Mouse (Mus musculus) stomach, postnatal 0 days (tissue): Measurements from ENCODE around the gene Mbnl2. TPM values are rescaled to one million over a fixed set of nuclear protein-coding genes. Genes with fewer than 3 reads are reported as not detected.

ENCODE experiments used
- ATAC-seq: fragments of 200-750 bp; cut with Nextera tagmentation; 2 replicates; pipeline ENCODE4 v1.8.0; 2017; ENCODE audit not compliant: low FRiP score, low TSS enrichment
- DNase-seq: peaks from one replicate; pipeline ENCODE4 v3.0.0-alpha.2; 2016; ENCODE audit warnings: low spot score
- H3K27ac ChIP-seq: fragments of 300-500 bp; sonication (generic); replicated peaks from 2 replicates; pipeline ENCODE4 v1.5.1; 2014; ENCODE audit warnings: mild to moderate bottlenecking, control low read depth
- H3K27me3 ChIP-seq: fragments of 300-500 bp; sonication (generic); 2 replicates; pipeline ENCODE4 v1.6.1; 2014; ENCODE audit warnings: low read length; ENCODE audit not compliant: control insufficient read depth, insufficient read depth
- H3K36me3 ChIP-seq: fragments of 300-500 bp; sonication (generic); 2 replicates; pipeline ENCODE4 v1.6.1; 2014; ENCODE audit warnings: low read length, mixed read lengths; ENCODE audit not compliant: control insufficient read depth, insufficient read depth
- H3K4me1 ChIP-seq: fragments of 300-500 bp; sonication (generic); replicated peaks from 2 replicates; pipeline ENCODE4 v1.6.1; 2014; ENCODE audit warnings: antibody characterized with exemption; ENCODE audit not compliant: control insufficient read depth, insufficient read depth
- H3K4me2 ChIP-seq: fragments of 300-500 bp; sonication (generic); replicated peaks from 2 replicates; pipeline ENCODE4 v1.6.1; 2014; ENCODE audit warnings: low read depth, mild to moderate bottlenecking, control low read depth, moderate library complexity
- H3K4me3 ChIP-seq: fragments of 300-500 bp; sonication (generic); 2 replicates; pipeline ENCODE4 v1.5.1; 2014; ENCODE audit warnings: low read depth, low read length, control low read depth
- H3K9ac ChIP-seq: fragments of 300-500 bp; sonication (generic); 2 replicates; pipeline ENCODE4 v1.6.1; 2014; ENCODE audit warnings: mild to moderate bottlenecking, low read length, control low read depth, mixed read lengths
- H3K9me3 ChIP-seq: fragments of 300-500 bp; sonication (generic); 2 replicates; pipeline ENCODE4 v1.6.1; 2016; ENCODE audit warnings: low read length; ENCODE audit not compliant: control insufficient read depth
- CTCF ChIP-seq: IDR thresholded peaks from 2 replicates; pipeline ENCODE4 v1.5.1; 2016; ENCODE audit warnings: antibody characterized with exemption, low read depth, mild to moderate bottlenecking, moderate library complexity
- EP300 ChIP-seq: optimal IDR thresholded peaks from 2 replicates; pipeline ENCODE3; 2016; ENCODE audit warnings: antibody characterized with exemption
- WGBS: fragments of 180-500 bp; shearing (Covaris S2); extraction: QIAGEN DNeasy Blood & Tissue Kit; methylation state at CpG from one replicate; pipeline ENCODE4 v1.1.7; 2014; 5-methylcytosine and 5-hydroxymethylcytosine counted together
- polyA plus RNA-seq: library from polyadenylated mRNA; unstranded; fragments of >200 nt; fragmentation: Nextera tagmentation; extraction: Ambion mirVana; gene quantifications from 2 replicates; pipeline ENCODE4 v1.2.1, GENCODE M21; 2015

Gene Mbnl2
- polyA plus RNA-seq, 1 experiment from 2014 or later = 104 TPM

- no peak overlapping the region for H3K4me3 ChIP-seq
- H3K4me2 ChIP-seq = no peak overlapping the region
- H3K27me3 ChIP-seq = no peaks in the 10 kb centered on the region
- no peaks in the 10 kb centered on the region for H3K4me1 ChIP-seq
- DNase-seq (no peak), ATAC-seq (no peak)
- H3K36me3 ChIP-seq = no peaks in the 10 kb centered on the region
- no peak overlapping the region for H3K9ac ChIP-seq
- no peak for TF ChIP-seq CTCF
- TF ChIP-seq EP300 = no peak
- H3K27ac ChIP-seq = no peak overlapping the region
- no peaks in the 10 kb centered on the region for H3K9me3 ChIP-seq
- 62% methylated on average over 8 of the region's 8 CpGs for WGBS
These were observed 30.3 kb upstream of the Mbnl2 start for GRCm38 (mm10) chr14:120245081-120245705.

GRCm38 (mm10) chr14:120253331-120253730 is 22.1 kb upstream of the Mbnl2 start:
- Histone ChIP-seq H3K9ac (no peak overlapping the region), H3K27me3 (no peaks in the 10 kb centered on the region), H3K4me3 (no peak overlapping the region), H3K4me2 (no peak overlapping the region), H3K27ac (no peak overlapping the region), H3K4me1 (no peaks in the 10 kb centered on the region), H3K36me3 (no peaks in the 10 kb centered on the region), H3K9me3 (no peaks in the 10 kb centered on the region)
- no peak for ATAC-seq
- DNase-seq = no peak
- 77% methylated on average over 7 of the region's 7 CpGs for WGBS
- TF ChIP-seq CTCF (no peak), EP300 (no peak)

GRCm38 (mm10) chr14:120256146-120256545 is 19.3 kb upstream of the Mbnl2 start:
- Histone ChIP-seq H3K27me3 (no peaks in the 10 kb centered on the region), H3K9ac (no peak overlapping the region), H3K27ac (no peak overlapping the region; the same call in 1 of the 2 replicates), H3K36me3 (no peaks in the 10 kb centered on the region), H3K4me3 (no peak overlapping the region), H3K4me1 (no peaks in the 10 kb centered on the region), H3K9me3 (no peaks in the 10 kb centered on the region), H3K4me2 (no peak overlapping the region)
- DNase-seq = no peak
- no peak for TF ChIP-seq EP300
- TF ChIP-seq CTCF = peak; percentile 68
- ATAC-seq = peak; percentile 10; the same call in 1 of the 2 replicates
- 69% methylated on average over 2 of the region's 2 CpGs for WGBS

- peak; percentile 63; the same call in 1 of the 2 replicates for ATAC-seq
- H3K27me3 ChIP-seq = no peaks in the 10 kb centered on the region
These were observed 18.7 kb upstream of the Mbnl2 start for GRCm38 (mm10) chr14:120256623-120257384.

GRCm38 (mm10) chr14:120257483-120257882 is 18.0 kb upstream of the Mbnl2 start:
- Histone ChIP-seq H3K27ac (no peak overlapping the region), H3K4me3 (no peak overlapping the region)
- no peak for DNase-seq

More at GRCm38 (mm10) chr14:120256623-120257384, 18.7 kb upstream of the Mbnl2 start:
- H3K4me1 ChIP-seq = no peaks in the 10 kb centered on the region
- H3K36me3 ChIP-seq = no peaks in the 10 kb centered on the region
- H3K27ac ChIP-seq = peak overlapping the region; percentile 9; the same call in 1 of the 2 replicates
- no peaks in the 10 kb centered on the region for H3K9me3 ChIP-seq
- TF ChIP-seq EP300 (no peak), CTCF (no peak)
- 19% methylated on average over 15 of the region's 15 CpGs for WGBS
- H3K4me2 ChIP-seq = peak overlapping the region; percentile 29
- no peak overlapping the region for H3K4me3 ChIP-seq
- DNase-seq = no peak
- H3K9ac ChIP-seq = no peak overlapping the region

GRCm38 (mm10) chr14:120259426-120259825 is 16.0 kb upstream of the Mbnl2 start:
- TF ChIP-seq CTCF (no peak), EP300 (no peak)
- no peaks in the 10 kb centered on the region for H3K4me1 ChIP-seq
- no peaks in the 10 kb centered on the region for H3K27me3 ChIP-seq
- DNase-seq (no peak), ATAC-seq (no peak)
- H3K4me3 ChIP-seq = no peak overlapping the region
- no peak overlapping the region for H3K27ac ChIP-seq
- no peak overlapping the region for H3K4me2 ChIP-seq
- 77% methylated on average over 1 of the region's 1 CpGs for WGBS
- H3K9me3 ChIP-seq = no peaks in the 10 kb centered on the region
- no peak overlapping the region for H3K9ac ChIP-seq
- H3K36me3 ChIP-seq = no peaks in the 10 kb centered on the region

More at GRCm38 (mm10) chr14:120257483-120257882, 18.0 kb upstream of the Mbnl2 start:
- H3K4me2 ChIP-seq = 0 out of 2 replicates have a peak overlapping the region, but pooled peaks have one; percentile 2
- H3K4me1 ChIP-seq = no peaks in the 10 kb centered on the region
- H3K9ac ChIP-seq = no peak overlapping the region
- TF ChIP-seq EP300 (no peak), CTCF (no peak)
- H3K36me3 ChIP-seq = no peaks in the 10 kb centered on the region
- H3K27me3 ChIP-seq = no peaks in the 10 kb centered on the region
- H3K9me3 ChIP-seq = no peaks in the 10 kb centered on the region
- 28% methylated on average over 6 of the region's 6 CpGs for WGBS
- ATAC-seq = peak; percentile 32; the same call in 1 of the 2 replicates
